Mouse (Mus musculus): ENCODE results near the gene Ltbp1. TPM values are rescaled to one million over a fixed set of nuclear protein-coding genes. Genes with fewer than 3 reads are reported as not detected.

The Ltbp1 gene
- polyA plus RNA-seq, 1 experiment from 2014 or later, result 1.6 TPM

GRCm38 (mm10) chr17:75013868-75014267 lies 8.5 kb downstream of the Ltbp1 start:
- peak; percentile 63; the same call in 1 of the 2 replicates for ATAC-seq
- Histone ChIP-seq H3K9ac (ENCODE audit: low read depth, low read length) (no peak overlapping the region), H3K9me3 (ENCODE audit: control insufficient read depth, low read length) (no peaks in the 10 kb centered on the region), H3K27me3 (replicated peaks; ENCODE audit: control insufficient read depth, insufficient read depth, low read length) (no peaks in the 10 kb centered on the region), H3K4me1 (ENCODE audit: control insufficient read depth, insufficient read depth, low read depth, low read length) (no peaks in the 10 kb centered on the region), H3K4me2 (ENCODE audit: low read length) (no peak overlapping the region), H3K4me3 (ENCODE audit: low read length) (no peak overlapping the region), H3K36me3 (ENCODE audit: control insufficient read depth, insufficient read depth, low read length) (no peaks in the 10 kb centered on the region), H3K27ac (ENCODE audit: low read depth, low read length) (no peak overlapping the region)
- WGBS, result 65% methylated on average over 10 of the region's 10 CpGs

DNA sequence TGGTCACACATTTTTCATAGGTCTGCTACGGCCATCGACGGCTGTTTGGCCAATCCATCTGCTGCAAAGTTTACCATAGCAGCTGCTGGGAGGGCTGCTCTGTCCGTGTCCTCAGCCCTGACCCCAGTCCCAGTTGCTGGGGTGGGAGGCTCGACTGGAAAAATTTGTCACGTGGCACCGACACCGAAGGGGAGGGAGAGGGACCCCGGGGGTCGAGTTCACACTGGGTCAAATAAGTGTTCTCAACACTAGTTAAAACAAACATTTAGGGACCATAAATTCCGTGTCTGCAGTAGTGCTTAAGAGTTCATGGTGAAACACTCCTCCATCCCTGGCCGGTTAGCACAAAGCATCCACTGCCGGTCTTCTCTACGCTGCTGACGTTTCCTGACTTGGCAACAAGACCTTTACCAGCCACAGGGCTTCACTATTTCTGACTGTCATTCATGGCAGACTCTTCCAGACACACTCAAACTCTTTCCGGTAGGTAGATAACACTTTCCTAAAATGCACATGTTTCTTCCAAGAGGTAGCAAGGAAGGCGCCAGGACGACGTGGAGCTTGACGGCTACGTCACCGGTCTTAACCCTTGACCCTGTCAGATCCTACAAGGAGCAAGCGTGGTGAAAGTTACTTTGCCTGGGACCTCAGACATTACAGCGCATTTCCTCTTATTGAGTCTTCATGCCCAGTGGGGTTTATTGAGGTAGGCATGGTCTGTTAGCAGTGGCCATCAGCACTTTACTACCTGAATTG lies 9.4 kb downstream of the Ltbp1 start:
- no peak for ATAC-seq
- H3K4me1 ChIP-seq (ENCODE audit: control insufficient read depth, insufficient read depth, low read depth, low read length), result no peaks in the 10 kb centered on the region; the same call in 1 of the 2 replicates
- H3K9me3 ChIP-seq (ENCODE audit: control insufficient read depth, low read length), result no peaks in the 10 kb centered on the region
- WGBS, result 75% methylated on average over 24 of the region's 24 CpGs
- no peaks in the 10 kb centered on the region for H3K36me3 ChIP-seq (ENCODE audit: control insufficient read depth, insufficient read depth, low read length)
- no peak overlapping the region for H3K4me3 ChIP-seq (ENCODE audit: low read length)
- H3K4me2 ChIP-seq (ENCODE audit: low read length), result no peak overlapping the region
- H3K27ac ChIP-seq (ENCODE audit: low read depth, low read length), result no peak overlapping the region
- H3K9ac ChIP-seq (ENCODE audit: low read depth, low read length), result no peak overlapping the region
- H3K27me3 ChIP-seq (replicated peaks; ENCODE audit: control insufficient read depth, insufficient read depth, low read length), result no peaks in the 10 kb centered on the region

GRCm38 (mm10) chr17:75015546-75015945 lies 10.2 kb downstream of the Ltbp1 start:
- 87% methylated on average over 6 of the region's 6 CpGs for WGBS
- no peaks in the 10 kb centered on the region; the same call in 1 of the 2 replicates for H3K4me1 ChIP-seq (ENCODE audit: control insufficient read depth, insufficient read depth, low read depth, low read length)
- no peaks in the 10 kb centered on the region for H3K9me3 ChIP-seq (ENCODE audit: control insufficient read depth, low read length)
- no peaks in the 10 kb centered on the region for H3K27me3 ChIP-seq (replicated peaks; ENCODE audit: control insufficient read depth, insufficient read depth, low read length)
- H3K4me3 ChIP-seq (ENCODE audit: low read length), result no peak overlapping the region
- H3K9ac ChIP-seq (ENCODE audit: low read depth, low read length), result no peak overlapping the region
- no peak overlapping the region for H3K4me2 ChIP-seq (ENCODE audit: low read length)
- no peak for ATAC-seq
- no peaks in the 10 kb centered on the region for H3K36me3 ChIP-seq (ENCODE audit: control insufficient read depth, insufficient read depth, low read length)
- H3K27ac ChIP-seq (ENCODE audit: low read depth, low read length), result no peak overlapping the region

DNA sequence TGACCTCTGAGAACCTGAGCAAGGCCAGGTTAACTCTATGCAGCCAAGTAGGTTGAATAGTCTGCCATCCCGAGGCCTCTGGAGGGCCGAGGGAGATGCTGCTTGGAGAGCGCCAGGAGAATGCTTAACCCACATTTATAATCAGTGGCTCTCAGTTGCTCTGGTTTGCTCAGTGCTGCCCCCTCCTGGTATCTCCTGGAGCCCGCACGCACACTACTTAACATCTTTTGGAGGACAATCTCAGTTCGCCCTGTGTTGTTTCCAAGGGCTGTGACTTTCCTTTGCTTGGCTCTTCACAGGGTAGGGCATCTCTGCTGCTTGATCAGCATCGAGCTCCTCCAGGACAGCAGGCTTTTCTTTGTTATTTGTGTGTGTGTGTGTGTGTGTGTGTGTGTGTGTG lies 12.1 kb downstream of the Ltbp1 start:
- ATAC-seq, result no peak
- no peak overlapping the region for H3K27ac ChIP-seq (ENCODE audit: low read depth, low read length)
- H3K4me3 ChIP-seq (ENCODE audit: low read length), result no peak overlapping the region
- 61% methylated on average over 7 of the region's 7 CpGs for WGBS
- H3K4me2 ChIP-seq (ENCODE audit: low read length), result no peak overlapping the region
- H3K9me3 ChIP-seq (ENCODE audit: control insufficient read depth, low read length), result no peaks in the 10 kb centered on the region
- no peaks in the 10 kb centered on the region; the same call in 1 of the 2 replicates for H3K4me1 ChIP-seq (ENCODE audit: control insufficient read depth, insufficient read depth, low read depth, low read length)
- no peaks in the 10 kb centered on the region for H3K27me3 ChIP-seq (replicated peaks; ENCODE audit: control insufficient read depth, insufficient read depth, low read length)
- H3K36me3 ChIP-seq (ENCODE audit: control insufficient read depth, insufficient read depth, low read length), result no peaks in the 10 kb centered on the region
- no peak overlapping the region for H3K9ac ChIP-seq (ENCODE audit: low read depth, low read length)

GRCm38 (mm10) chr17:75018142-75018541 lies 12.8 kb downstream of the Ltbp1 start:
- Histone ChIP-seq H3K9me3 (ENCODE audit: control insufficient read depth, low read length) (no peaks in the 10 kb centered on the region), H3K36me3 (ENCODE audit: control insufficient read depth, insufficient read depth, low read length) (no peaks in the 10 kb centered on the region), H3K4me2 (ENCODE audit: low read length) (no peak overlapping the region), H3K4me1 (ENCODE audit: control insufficient read depth, insufficient read depth, low read depth, low read length) (no peaks in the 10 kb centered on the region; the same call in 1 of the 2 replicates), H3K4me3 (ENCODE audit: low read length) (no peak overlapping the region), H3K27ac (ENCODE audit: low read depth, low read length) (no peak overlapping the region), H3K9ac (ENCODE audit: low read depth, low read length) (no peak overlapping the region), H3K27me3 (replicated peaks; ENCODE audit: control insufficient read depth, insufficient read depth, low read length) (no peaks in the 10 kb centered on the region)
- 87% methylated on average over 5 of the region's 5 CpGs for WGBS
- no peak for ATAC-seq

- no peak overlapping the region for H3K4me2 ChIP-seq (ENCODE audit: low read length)
- H3K36me3 ChIP-seq (ENCODE audit: control insufficient read depth, insufficient read depth, low read length), result no peaks in the 10 kb centered on the region
- H3K9me3 ChIP-seq (ENCODE audit: control insufficient read depth, low read length), result no peaks in the 10 kb centered on the region
- peak; percentile 87 for ATAC-seq
- no peak overlapping the region for H3K9ac ChIP-seq (ENCODE audit: low read depth, low read length)
- H3K27ac ChIP-seq (ENCODE audit: low read depth, low read length), result no peak overlapping the region
- H3K27me3 ChIP-seq (replicated peaks; ENCODE audit: control insufficient read depth, insufficient read depth, low read length), result no peaks in the 10 kb centered on the region
- H3K4me3 ChIP-seq (ENCODE audit: low read length), result no peak overlapping the region
- 11% methylated on average over 7 of the region's 7 CpGs for WGBS
- no peaks in the 10 kb centered on the region; the same call in 1 of the 2 replicates for H3K4me1 ChIP-seq (ENCODE audit: control insufficient read depth, insufficient read depth, low read depth, low read length)
These were observed 14.7 kb downstream of the Ltbp1 start for GRCm38 (mm10) chr17:75020026-75020425.

DNA sequence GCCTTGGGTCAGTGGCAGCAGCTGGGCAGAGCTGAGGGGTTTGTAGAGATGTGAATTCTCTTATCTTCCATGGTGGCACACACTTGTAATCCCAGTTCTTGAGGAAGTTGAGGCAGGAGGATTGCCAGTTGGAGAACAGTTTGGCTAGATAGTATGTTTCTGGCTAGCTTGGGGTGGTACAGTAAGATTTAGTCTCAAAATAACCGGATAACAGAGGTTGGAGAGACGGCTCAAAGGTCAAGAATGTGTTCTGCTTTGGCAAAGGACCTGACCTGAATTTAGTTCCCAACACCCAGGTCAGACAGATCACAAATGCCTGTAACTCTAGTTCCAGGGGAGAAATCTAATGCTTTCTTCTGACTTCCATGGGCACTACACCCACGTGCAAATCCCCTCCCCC lies 15.3 kb downstream of the Ltbp1 start:
- Histone ChIP-seq H3K27me3 (replicated peaks; ENCODE audit: control insufficient read depth, insufficient read depth, low read length) (no peaks in the 10 kb centered on the region), H3K4me2 (ENCODE audit: low read length) (no peak overlapping the region), H3K4me3 (ENCODE audit: low read length) (no peak overlapping the region), H3K36me3 (ENCODE audit: control insufficient read depth, insufficient read depth, low read length) (no peaks in the 10 kb centered on the region), H3K27ac (ENCODE audit: low read depth, low read length) (no peak overlapping the region), H3K9me3 (ENCODE audit: control insufficient read depth, low read length) (no peaks in the 10 kb centered on the region), H3K4me1 (ENCODE audit: control insufficient read depth, insufficient read depth, low read depth, low read length) (no peaks in the 10 kb centered on the region; the same call in 1 of the 2 replicates), H3K9ac (ENCODE audit: low read depth, low read length) (no peak overlapping the region)
- ATAC-seq, result no peak
- WGBS, result 77% methylated on average over 3 of the region's 3 CpGs

GRCm38 (mm10) chr17:75027358-75028131 lies 22.2 kb downstream of the Ltbp1 start:
- no peak overlapping the region for H3K4me2 ChIP-seq (ENCODE audit: low read length)
- no peaks in the 10 kb centered on the region for H3K36me3 ChIP-seq (ENCODE audit: control insufficient read depth, insufficient read depth, low read length)
- H3K27ac ChIP-seq (ENCODE audit: low read depth, low read length), result no peak overlapping the region
- no peak overlapping the region for H3K4me3 ChIP-seq (ENCODE audit: low read length)
- H3K9ac ChIP-seq (ENCODE audit: low read depth, low read length), result no peak overlapping the region
- no peak for ATAC-seq
- no peaks in the 10 kb centered on the region for H3K4me1 ChIP-seq (ENCODE audit: control insufficient read depth, insufficient read depth, low read depth, low read length)
- no peaks in the 10 kb centered on the region for H3K27me3 ChIP-seq (replicated peaks; ENCODE audit: control insufficient read depth, insufficient read depth, low read length)
- H3K9me3 ChIP-seq (ENCODE audit: control insufficient read depth, low read length), result no peaks in the 10 kb centered on the region
- 66% methylated on average over 12 of the region's 12 CpGs for WGBS

DNA sequence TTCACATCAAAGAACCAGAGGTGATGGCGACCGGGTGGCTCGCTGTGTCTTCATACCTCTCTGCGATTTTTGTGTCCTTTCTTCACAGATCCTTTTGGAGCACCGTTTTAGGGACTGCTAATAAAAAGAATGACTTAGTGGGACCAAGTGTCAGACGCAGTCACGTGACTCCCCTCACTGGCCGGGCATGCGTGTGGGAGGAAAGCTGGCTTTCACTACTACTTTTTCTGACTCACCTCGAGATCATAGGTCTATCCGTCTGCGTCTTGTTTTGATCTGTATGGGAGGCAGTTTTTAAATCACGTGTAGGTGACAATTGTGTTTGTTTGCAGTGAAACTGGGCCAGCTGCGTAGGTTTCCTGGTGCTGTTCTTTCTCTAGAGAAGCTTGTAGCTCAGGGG lies 28.0 kb downstream of the Ltbp1 start:
- Histone ChIP-seq H3K9ac (ENCODE audit: low read depth, low read length) (no peak overlapping the region), H3K27ac (ENCODE audit: low read depth, low read length) (no peak overlapping the region), H3K9me3 (ENCODE audit: control insufficient read depth, low read length) (no peaks in the 10 kb centered on the region), H3K4me3 (ENCODE audit: low read length) (no peak overlapping the region), H3K4me2 (ENCODE audit: low read length) (no peak overlapping the region), H3K36me3 (ENCODE audit: control insufficient read depth, insufficient read depth, low read length) (no peaks in the 10 kb centered on the region), H3K27me3 (replicated peaks; ENCODE audit: control insufficient read depth, insufficient read depth, low read length) (no peaks in the 10 kb centered on the region), H3K4me1 (ENCODE audit: control insufficient read depth, insufficient read depth, low read depth, low read length) (no peaks in the 10 kb centered on the region)
- no peak for ATAC-seq
- 93% methylated on average over 14 of the region's 14 CpGs for WGBS

All from hindbrain, embryonic 16.5 days (tissue).